Mouse (Mus musculus): ENCODE measurements around the gene Nbr1. TPM values are rescaled to one million over a fixed set of nuclear protein-coding genes. Genes with fewer than 3 reads are reported as not detected.
A peak's percentile ranks its signal among the peaks of the same experiment; 100 is the strongest.
"Not testable (repeated sequence)": the region's sequence is repeated elsewhere in the genome, so short reads cannot be mapped to it uniquely, and the experiment has no call there.

Gene Nbr1
- polyA plus RNA-seq, 1 experiment from 2014 or later: 80.3 TPM

DNA sequence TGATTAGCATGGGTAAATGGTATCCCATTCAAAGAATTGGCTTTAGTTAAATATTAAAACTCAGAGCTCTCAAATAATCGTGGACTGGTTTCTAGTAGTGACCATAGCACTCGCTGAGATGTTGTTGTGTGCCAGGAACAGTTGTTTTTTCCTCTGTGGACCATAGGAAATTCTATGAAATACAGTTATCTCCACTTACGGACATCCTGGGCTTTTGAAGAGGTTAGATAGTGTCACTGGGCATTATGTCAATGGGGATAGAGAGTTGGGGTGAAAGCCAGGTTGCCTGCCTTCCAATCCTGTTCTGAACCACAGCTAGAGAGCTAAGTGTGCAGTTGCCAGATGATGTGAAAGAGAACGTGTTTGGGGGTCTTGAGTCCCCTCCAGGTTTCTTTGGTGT is 33.9 kb downstream of the Nbr1 start:
- Histone ChIP-seq H3K4me3 (replicated peaks) (no peak overlapping the region), H3K27ac (replicated peaks) (no peak overlapping the region), H3K9me3 (replicated peaks) (no peaks in the 10 kb centered on the region), H3K4me1 (no peaks in the 10 kb centered on the region), H3K27me3 (replicated peaks) (no peaks in the 10 kb centered on the region), H3K9ac (replicated peaks) (no peak overlapping the region), H3K4me2 (no peak overlapping the region), H3K36me3 (peaks cover 17% of the 10 kb centered on the region)
- ATAC-seq (ENCODE audit: low FRiP score): no peak
- 86% methylated on average over 4 of the region's 4 CpGs for WGBS

DNA sequence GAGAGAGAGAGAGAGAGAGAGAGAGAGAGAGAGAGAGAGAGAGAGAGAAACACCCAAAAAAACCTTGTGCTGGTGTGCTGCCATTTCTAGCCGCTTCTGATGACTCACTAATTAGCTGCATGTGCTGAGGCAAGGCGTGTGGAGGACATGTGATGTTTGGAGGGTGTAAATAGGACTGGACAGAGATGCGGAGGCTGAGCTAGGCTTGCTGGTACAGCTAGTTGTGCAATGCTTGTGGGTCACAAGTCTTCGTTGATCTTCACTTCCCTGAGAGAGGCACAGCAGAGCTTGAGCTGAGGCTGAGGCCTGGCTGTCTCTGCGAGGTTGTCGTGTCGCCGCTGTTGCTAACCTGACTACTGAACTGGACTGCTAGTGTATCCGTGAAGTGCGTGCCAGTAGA is 35.7 kb downstream of the Nbr1 start:
- WGBS: 95% methylated on average over 10 of the region's 10 CpGs
- no peak overlapping the region for H3K4me2 ChIP-seq

DNA sequence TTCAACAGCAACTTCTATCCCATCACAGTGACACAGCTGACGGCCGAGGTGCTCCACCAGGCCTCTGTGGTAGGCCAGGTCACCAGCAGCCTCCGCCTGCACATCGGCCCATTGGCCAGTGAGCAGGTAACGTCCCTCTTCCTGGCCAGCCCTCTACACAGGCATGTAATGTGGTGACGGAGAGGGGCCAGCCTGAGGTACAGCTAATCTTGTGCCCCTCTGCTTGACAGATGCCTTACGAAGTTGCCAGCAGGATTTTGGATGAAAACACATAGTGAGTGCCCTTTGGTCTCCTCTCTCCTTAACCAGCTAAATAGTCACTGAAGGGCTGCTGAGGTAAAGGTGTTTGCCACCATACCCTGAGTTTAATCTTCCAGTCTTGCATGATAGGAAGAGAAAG is 36.9 kb downstream of the Nbr1 start:
- Histone ChIP-seq H3K9me3 (replicated peaks) (no peaks in the 10 kb centered on the region), H3K27me3 (replicated peaks) (no peaks in the 10 kb centered on the region), H3K36me3 (peaks cover 18% of the 10 kb centered on the region), H3K4me1 (no peaks in the 10 kb centered on the region), H3K4me2 (no peak overlapping the region), H3K27ac (replicated peaks) (no peak overlapping the region), H3K9ac (replicated peaks) (no peak overlapping the region), H3K4me3 (replicated peaks) (no peak overlapping the region)
- WGBS: 89% methylated on average over 7 of the region's 7 CpGs
- ATAC-seq (ENCODE audit: low FRiP score): no peak

More for the DNA sequence above, 35.7 kb downstream of the Nbr1 start:
- H3K27ac ChIP-seq (replicated peaks): no peak overlapping the region
- ATAC-seq (ENCODE audit: low FRiP score): no peak
- no peak overlapping the region for H3K9ac ChIP-seq (replicated peaks)
- no peaks in the 10 kb centered on the region for H3K27me3 ChIP-seq (replicated peaks)
- H3K36me3 ChIP-seq: peaks cover 18% of the 10 kb centered on the region
- no peaks in the 10 kb centered on the region for H3K4me1 ChIP-seq
- H3K4me3 ChIP-seq (replicated peaks): no peak overlapping the region
- no peaks in the 10 kb centered on the region for H3K9me3 ChIP-seq (replicated peaks)

DNA sequence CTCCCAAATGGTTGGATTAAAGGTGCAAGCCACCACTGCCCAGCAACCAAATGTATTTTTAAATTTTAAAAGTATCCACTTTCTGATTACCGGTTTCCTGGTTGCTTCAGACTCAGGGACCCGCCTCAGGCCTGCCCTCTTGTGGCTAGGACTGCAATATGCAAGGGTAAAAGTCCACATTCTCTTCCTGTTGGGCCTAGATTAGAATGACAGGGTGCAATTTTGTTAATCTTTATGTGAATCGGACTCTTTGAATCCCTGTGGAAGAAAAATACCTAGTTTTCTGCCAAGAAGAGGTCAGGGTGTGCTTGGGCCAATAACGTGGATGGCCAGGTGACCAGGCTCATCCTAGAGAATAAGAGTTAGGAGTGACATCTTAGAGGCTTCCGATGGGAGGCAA is 37.5 kb downstream of the Nbr1 start:
- no peaks in the 10 kb centered on the region for H3K27me3 ChIP-seq (replicated peaks)
- WGBS: 30% methylated on average over 5 of the region's 5 CpGs
- no peak overlapping the region for H3K4me2 ChIP-seq
- no peak overlapping the region for H3K27ac ChIP-seq (replicated peaks)
- no peak overlapping the region for H3K9ac ChIP-seq (replicated peaks)
- ATAC-seq (ENCODE audit: low FRiP score): no peak
- no peak overlapping the region for H3K4me3 ChIP-seq (replicated peaks)
- H3K4me1 ChIP-seq: no peaks in the 10 kb centered on the region
- H3K36me3 ChIP-seq: peaks cover 18% of the 10 kb centered on the region
- no peaks in the 10 kb centered on the region for H3K9me3 ChIP-seq (replicated peaks)

DNA sequence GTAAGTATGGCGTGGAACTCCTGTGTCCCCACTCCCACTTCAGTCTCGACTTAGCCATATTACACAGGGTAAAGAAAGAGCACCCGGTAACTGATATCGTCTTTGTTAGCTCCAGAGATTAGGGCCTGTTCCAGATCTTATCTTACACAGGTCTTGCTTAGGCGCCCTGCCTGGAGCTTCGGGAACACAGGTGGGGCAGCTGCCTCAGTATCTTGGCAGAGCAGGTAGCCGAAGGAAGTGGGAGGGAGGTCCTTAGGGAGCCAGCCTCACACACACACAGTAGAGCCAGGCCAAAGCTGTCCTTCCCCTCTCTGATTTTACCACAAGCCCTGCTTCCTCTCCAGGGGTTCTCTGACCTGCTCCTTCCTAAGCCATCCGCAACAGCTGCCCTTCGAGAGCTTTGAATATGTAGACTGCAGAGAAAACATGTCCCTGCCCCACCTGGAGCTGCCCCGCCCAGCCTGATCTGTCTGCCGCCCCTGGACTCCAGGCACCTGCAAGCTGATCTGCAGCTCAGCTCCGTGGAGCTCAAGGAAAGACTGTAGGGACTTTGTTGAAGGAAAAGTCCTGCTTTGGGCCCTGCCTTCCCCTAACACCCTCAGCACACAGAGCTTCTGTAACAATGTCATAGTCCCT is 38.2 kb downstream of the Nbr1 start:
- Histone ChIP-seq H3K9ac (replicated peaks) (no peak overlapping the region), H3K27me3 (replicated peaks) (no peaks in the 10 kb centered on the region), H3K4me3 (replicated peaks) (no peak overlapping the region), H3K4me1 (no peaks in the 10 kb centered on the region), H3K9me3 (replicated peaks) (no peaks in the 10 kb centered on the region), H3K27ac (replicated peaks) (no peak overlapping the region), H3K36me3 (peaks cover 18% of the 10 kb centered on the region), H3K4me2 (no peak overlapping the region)
- 86% methylated on average over 12 of the region's 12 CpGs for WGBS
- ATAC-seq (ENCODE audit: low FRiP score): no peak

DNA sequence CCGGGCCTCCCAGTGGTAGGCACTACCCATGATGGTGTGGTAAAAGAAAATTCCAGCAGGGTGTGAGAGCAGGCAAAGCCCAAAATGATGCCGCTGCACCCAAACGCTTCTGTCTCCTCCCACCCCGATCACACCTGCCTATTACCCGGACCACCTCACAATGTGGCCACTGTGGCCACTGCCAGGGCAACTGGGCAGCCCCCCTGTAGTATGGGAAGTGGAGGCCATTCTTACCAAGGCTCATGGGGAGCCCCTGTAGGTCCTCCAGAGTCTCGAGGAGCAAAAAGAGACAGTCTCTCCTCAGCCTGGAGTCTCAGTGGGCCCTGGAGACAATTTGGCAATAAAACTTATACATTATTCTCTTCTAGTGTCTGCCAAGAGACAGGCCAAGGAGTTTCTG is 47.2 kb downstream of the Nbr1 start, which contains the start of gene Gm11634:
Gm11634 (minus strand) TSS at position 101 of the 400 bp plus-strand sequence.
- Histone ChIP-seq H3K9ac (replicated peaks) (no peak within 1 kb of the TSS), H3K4me3 (replicated peaks) (no peak within 1 kb of the TSS), H3K4me1 (no peaks in the 10 kb centered on the region), H3K36me3 (no peaks in the 10 kb centered on the region), H3K9me3 (replicated peaks) (no peaks in the 10 kb centered on the region), H3K4me2 (no peak within 1 kb of the TSS), H3K27me3 (replicated peaks) (0 out of 2 replicates have a peak, but pooled peaks cover 3% of the 10 kb centered on the region), H3K27ac (replicated peaks) (no peak within 1 kb of the TSS)
- WGBS: 75% methylated on average over 6 of the region's 6 CpGs
- no peak for ATAC-seq (ENCODE audit: low FRiP score)

DNA sequence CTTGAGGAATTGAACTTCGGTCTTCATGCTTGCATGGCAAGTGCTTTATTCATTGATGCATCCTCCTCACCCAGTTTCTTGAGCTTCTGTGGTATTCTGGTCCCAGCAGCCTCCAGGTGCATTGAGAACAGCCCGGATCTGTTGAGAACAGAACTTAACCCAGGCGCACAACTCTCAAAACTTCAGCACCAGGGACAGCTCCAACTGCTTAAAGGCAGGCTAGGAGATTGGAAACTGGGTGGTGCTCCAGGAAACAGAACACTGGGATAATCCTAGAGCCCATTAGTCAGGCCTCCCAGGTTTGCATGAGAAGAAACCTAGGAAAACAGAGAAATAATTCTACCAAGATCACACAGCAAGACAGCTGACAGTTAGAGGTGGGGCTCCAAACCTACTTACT is 50.5 kb downstream of the Nbr1 start:
- Histone ChIP-seq H3K4me3 (replicated peaks) (no peak overlapping the region), H3K27ac (replicated peaks) (no peak overlapping the region), H3K9me3 (replicated peaks) (no peaks in the 10 kb centered on the region), H3K27me3 (replicated peaks) (0 out of 2 replicates have a peak, but pooled peaks cover 3% of the 10 kb centered on the region), H3K9ac (replicated peaks) (no peak overlapping the region), H3K4me1 (0 out of 2 replicates have a peak, but pooled peaks cover 4% of the 10 kb centered on the region), H3K36me3 (no peaks in the 10 kb centered on the region), H3K4me2 (no peak overlapping the region)
- 12% methylated on average over 3 of the region's 3 CpGs for WGBS
- no peak for ATAC-seq (ENCODE audit: low FRiP score)

DNA sequence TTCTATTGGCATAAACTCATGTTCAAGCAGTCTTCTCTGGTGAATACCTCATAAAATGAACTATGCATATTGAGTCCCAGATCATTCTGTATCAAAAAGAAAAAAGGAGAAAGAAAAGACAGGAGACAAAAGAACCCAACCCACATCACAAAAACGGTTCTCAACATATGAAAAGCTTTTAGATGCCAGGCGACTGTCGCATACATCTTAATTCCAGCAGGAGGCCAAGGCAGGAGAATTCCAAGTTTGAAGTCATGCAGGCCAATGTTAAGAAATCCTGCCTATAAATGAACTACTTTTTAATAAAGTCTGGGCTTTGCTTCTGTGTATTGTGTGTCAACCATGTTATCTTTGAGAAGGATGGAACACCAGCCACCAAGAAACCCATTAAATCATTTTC is 52.2 kb downstream of the Nbr1 start:
- 0 out of 2 replicates have a peak, but pooled peaks cover 4% of the 10 kb centered on the region for H3K4me1 ChIP-seq
- 0 out of 2 replicates have a peak, but pooled peaks cover 3% of the 10 kb centered on the region for H3K27me3 ChIP-seq (replicated peaks)
- H3K9me3 ChIP-seq (replicated peaks): no peaks in the 10 kb centered on the region
- 5% methylated on average over 3 of the region's 3 CpGs for WGBS
- H3K9ac ChIP-seq (replicated peaks): 0 out of 2 replicates have a peak overlapping the region, but pooled peaks have one; percentile 26
- H3K4me2 ChIP-seq: peak overlapping the region; percentile 61
- no peaks in the 10 kb centered on the region for H3K36me3 ChIP-seq
- peak overlapping the region; percentile 60 for H3K27ac ChIP-seq (replicated peaks)
- ATAC-seq (ENCODE audit: low FRiP score): no peak
- H3K4me3 ChIP-seq (replicated peaks): peak overlapping the region; percentile 40

DNA sequence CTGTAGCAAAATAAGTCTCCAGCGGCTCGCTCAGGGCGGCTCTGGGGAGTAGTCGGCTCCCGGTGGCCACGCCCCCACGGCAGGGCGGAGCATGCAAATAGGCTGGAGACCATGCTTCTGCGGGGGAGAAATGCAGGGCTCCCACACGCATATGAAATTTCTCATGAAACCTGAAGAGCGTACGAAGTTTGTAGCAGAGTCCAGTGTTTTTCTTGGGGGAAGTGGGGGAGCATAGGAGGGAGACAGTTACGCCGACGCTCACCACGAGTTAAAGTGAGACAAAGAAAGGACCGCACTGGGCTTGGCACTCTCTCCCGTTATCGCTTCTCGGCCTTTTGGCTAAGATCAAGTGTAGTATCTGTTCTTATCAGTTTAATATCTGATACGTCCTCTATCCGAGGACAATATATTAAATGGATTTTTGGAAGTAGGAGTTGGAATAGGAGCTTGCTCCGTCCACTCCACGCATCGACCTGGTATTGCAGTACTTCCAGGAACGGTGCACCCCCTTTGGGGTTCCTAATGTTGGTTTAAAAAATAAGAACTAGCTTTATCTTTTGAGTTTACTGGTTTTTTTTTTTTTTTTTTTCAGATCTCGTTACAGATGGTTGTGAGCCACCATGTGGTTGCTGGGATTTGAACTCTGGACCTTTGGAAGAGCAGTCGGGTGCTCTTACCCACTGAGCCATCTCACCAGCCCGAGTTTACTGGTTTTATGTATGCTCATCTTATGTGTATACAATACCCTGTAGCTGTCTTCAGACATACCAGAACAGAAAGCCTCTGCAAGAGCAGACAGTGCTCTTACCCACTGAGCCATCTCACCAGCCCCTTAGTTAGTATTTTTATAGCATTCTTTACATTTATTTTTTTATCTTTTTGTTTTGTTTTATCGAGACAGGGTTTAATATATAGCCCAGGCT is 52.8 kb downstream of the Nbr1 start:
- Histone ChIP-seq H3K4me2 (peak overlapping the region; percentile 61), H3K9ac (replicated peaks) (0 out of 2 replicates have a peak overlapping the region, but pooled peaks have one; percentile 26), H3K27ac (replicated peaks) (peak overlapping the region; percentile 60), H3K4me3 (replicated peaks) (peak overlapping the region; percentile 40)
- not testable (repeated sequence) for H3K36me3 ChIP-seq; H3K9me3 ChIP-seq (replicated peaks); H3K27me3 ChIP-seq (replicated peaks); H3K4me1 ChIP-seq
- 1% methylated on average over 30 of the region's 30 CpGs for WGBS
- ATAC-seq (ENCODE audit: low FRiP score): peak; percentile 76

DNA sequence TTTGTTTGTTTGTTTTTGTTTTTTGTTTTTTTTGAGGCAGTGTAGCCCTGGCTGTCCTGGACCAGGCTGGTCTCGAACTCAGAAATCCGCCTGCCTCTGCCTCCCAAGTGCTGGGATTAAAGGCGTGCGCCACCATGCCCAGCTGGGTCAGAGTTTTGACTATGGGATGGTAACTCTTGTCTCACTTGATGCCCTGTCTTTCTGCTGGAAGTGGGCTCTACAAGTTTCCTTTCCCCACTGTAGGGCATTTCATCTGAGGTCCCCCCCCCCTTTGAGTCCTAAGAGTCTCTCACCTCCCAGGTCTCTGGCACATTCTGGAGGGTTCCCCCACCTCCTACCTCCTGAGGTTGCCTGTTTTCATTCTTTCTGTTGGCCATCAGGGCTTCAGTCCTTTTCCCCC is 55.2 kb downstream of the Nbr1 start:
- ATAC-seq (ENCODE audit: low FRiP score); H3K36me3 ChIP-seq; H3K4me2 ChIP-seq; H3K27me3 ChIP-seq (replicated peaks); H3K4me1 ChIP-seq; H3K9ac ChIP-seq (replicated peaks); H3K27ac ChIP-seq (replicated peaks); H3K9me3 ChIP-seq (replicated peaks); H3K4me3 ChIP-seq (replicated peaks): not testable (repeated sequence)
- WGBS: 93% methylated on average over 4 of the region's 4 CpGs

DNA sequence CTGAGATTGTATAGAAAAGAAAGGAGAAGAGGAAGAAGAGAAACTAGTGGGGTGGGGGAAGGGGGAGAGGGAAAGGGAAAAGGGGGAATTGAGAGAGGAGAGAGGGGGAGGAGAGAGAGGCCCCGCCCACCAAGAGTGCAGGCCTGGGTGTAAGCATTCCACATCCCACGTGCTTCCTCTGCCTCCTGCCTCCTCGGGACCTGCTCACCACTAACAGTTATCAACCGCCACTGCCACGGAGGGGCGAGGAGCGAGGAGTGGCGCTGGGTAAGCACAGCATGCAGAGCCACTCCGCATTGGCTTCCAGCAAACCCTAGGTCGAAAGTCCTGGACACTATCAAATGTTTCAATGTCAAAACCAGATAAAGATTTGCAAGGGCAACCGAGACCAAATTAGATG is 58.5 kb downstream of the Nbr1 start:
- H3K27me3 ChIP-seq (replicated peaks): no peaks in the 10 kb centered on the region
- H3K4me3 ChIP-seq (replicated peaks): no peak overlapping the region
- H3K36me3 ChIP-seq: no peaks in the 10 kb centered on the region
- H3K4me2 ChIP-seq: no peak overlapping the region
- no peak for ATAC-seq (ENCODE audit: low FRiP score)
- WGBS: 46% methylated on average over 11 of the region's 11 CpGs
- no peak overlapping the region for H3K27ac ChIP-seq (replicated peaks)
- H3K4me1 ChIP-seq: no peaks in the 10 kb centered on the region
- no peaks in the 10 kb centered on the region for H3K9me3 ChIP-seq (replicated peaks)
- no peak overlapping the region for H3K9ac ChIP-seq (replicated peaks)

DNA sequence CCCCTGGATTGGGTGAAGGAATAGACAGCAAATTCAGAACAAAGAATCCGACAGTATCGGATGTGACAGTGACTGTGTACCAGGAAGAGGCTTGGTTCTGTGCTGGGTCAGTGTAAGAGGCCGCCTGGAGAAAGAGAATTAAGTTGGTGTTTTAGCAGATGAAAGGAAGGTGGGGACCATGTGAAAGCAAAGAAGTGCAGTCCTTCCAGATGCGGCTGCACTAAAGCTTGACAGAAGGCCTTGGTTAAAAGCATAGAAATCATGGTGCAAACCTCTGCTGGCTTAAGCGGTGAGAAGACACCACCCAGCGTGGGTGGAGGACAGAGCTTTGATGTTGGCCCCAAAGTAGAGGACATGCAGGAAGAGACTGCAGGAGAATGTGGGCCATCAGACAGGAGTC is 61.6 kb downstream of the Nbr1 start:
- H3K27me3 ChIP-seq (replicated peaks): no peaks in the 10 kb centered on the region
- ATAC-seq (ENCODE audit: low FRiP score): no peak
- H3K9me3 ChIP-seq (replicated peaks): no peaks in the 10 kb centered on the region
- H3K4me1 ChIP-seq: peaks cover 17% of the 10 kb centered on the region
- H3K9ac ChIP-seq (replicated peaks): no peak overlapping the region
- no peak overlapping the region for H3K4me2 ChIP-seq
- no peaks in the 10 kb centered on the region for H3K36me3 ChIP-seq
- no peak overlapping the region for H3K4me3 ChIP-seq (replicated peaks)
- no peak overlapping the region for H3K27ac ChIP-seq (replicated peaks)
- WGBS: 82% methylated on average over 6 of the region's 6 CpGs

All from neural tube, embryonic 15.5 days (tissue).